ENCODE assay signal across 8 mouse cellular contexts in genomic region chr7:108972273-108972672, GRCm38 (mm10). TPM values are rescaled to one million over a fixed set of nuclear protein-coding genes. Genes with fewer than 3 reads are reported as not detected.
A peak's percentile ranks its signal among the peaks of the same experiment; 100 is the strongest.
DNase-seq lines count a peak whose midpoint lies in the region; ATAC-seq and TF ChIP-seq lines count a peak whose summit lies in the region.

No protein-coding gene starts in this region.

- WGBS in embryonic facial prominence, embryonic 14.5 days = 38% methylated on average over 6 of the region's 6 CpGs
- 21% methylated on average over 6 of the region's 6 CpGs for WGBS in midbrain, embryonic 12.5 days
- WGBS in heart, embryonic 11.5 days (ENCODE audit: insufficient replicate concordance) = 67% methylated on average over 6 of the region's 6 CpGs

- no peak overlapping the region for H3K9ac ChIP-seq in embryonic facial prominence, embryonic 14.5 days (ENCODE audit: low read depth, low read length)
- no peak overlapping the region for H3K9ac ChIP-seq in midbrain, embryonic 12.5 days (replicated peaks)
- no peak overlapping the region for H3K9ac ChIP-seq in heart, embryonic 11.5 days (ENCODE audit: low read depth, low read length)

- H3K4me1 ChIP-seq in embryonic facial prominence, embryonic 14.5 days (ENCODE audit: control insufficient read depth, insufficient read depth, low read length) = no peaks in the 10 kb centered on the region
- peaks cover 16% of the 10 kb centered on the region for H3K4me1 ChIP-seq in midbrain, embryonic 12.5 days
- no peaks in the 10 kb centered on the region for H3K4me1 ChIP-seq in heart, embryonic 11.5 days (ENCODE audit: control insufficient read depth, insufficient read depth, low read length)

- H3K9me3 ChIP-seq in embryonic facial prominence, embryonic 14.5 days (ENCODE audit: control insufficient read depth, low read length) = no peaks in the 10 kb centered on the region
- H3K9me3 ChIP-seq in midbrain, embryonic 12.5 days = no peaks in the 10 kb centered on the region
- no peaks in the 10 kb centered on the region for H3K9me3 ChIP-seq in heart, embryonic 11.5 days (replicated peaks; ENCODE audit: control insufficient read depth, low read length)

- intact Hi-C loops in heart, postnatal 25 days (cut with DNase I) = no loop called here
- intact Hi-C loops in gastrocnemius, adult 2 months (cut with DNase I) = no loop called here

- H3K4me3 ChIP-seq in embryonic facial prominence, embryonic 14.5 days (ENCODE audit: low read depth, low read length) = no peak overlapping the region
- no peak overlapping the region for H3K4me3 ChIP-seq in midbrain, embryonic 12.5 days
- no peak overlapping the region for H3K4me3 ChIP-seq in heart, embryonic 11.5 days (ENCODE audit: low read depth, low read length)
- no peak overlapping the region for H3K4me3 ChIP-seq in gastrocnemius, adult 2 months

- H3K4me2 ChIP-seq in embryonic facial prominence, embryonic 14.5 days (ENCODE audit: low read depth, low read length) = no peak overlapping the region
- peak overlapping the region; percentile 11; the same call in 1 of the 2 replicates for H3K4me2 ChIP-seq in midbrain, embryonic 12.5 days (replicated peaks)
- no peak overlapping the region for H3K4me2 ChIP-seq in heart, embryonic 11.5 days

- TF ChIP-seq CTCF in gastrocnemius, adult 2 months (IDR thresholded peaks at IDR 0.05) = no peak

- peak; percentile 76 for DNase-seq in embryo, embryonic 10 days (ENCODE audit: low spot score)
- DNase-seq in embryo, embryonic 9.5 days (ENCODE audit: extremely low spot score) = no peak
- peak; percentile 53 to 61 for DNase-seq in adrenal gland, postnatal 36 days
- no peak for DNase-seq in embryonic facial prominence, embryonic 14.5 days (ENCODE audit: low spot score)
- DNase-seq in heart, postnatal 25 days (ENCODE audit: low spot score) = no peak
- DNase-seq in gastrocnemius, adult 2 months = no peak

- peak; percentile 50 for ATAC-seq in embryonic facial prominence, embryonic 14.5 days (ENCODE audit: low read depth)
- peak; percentile 86 for ATAC-seq in midbrain, embryonic 12.5 days (ENCODE audit: low FRiP score, low read depth)
- no peak for ATAC-seq in heart, embryonic 11.5 days (replicated peaks; ENCODE audit: insufficient number of reproducible peaks, low FRiP score, low TSS enrichment)

- H3K36me3 ChIP-seq in embryonic facial prominence, embryonic 14.5 days (ENCODE audit: control insufficient read depth, insufficient read depth, low read length) = no peaks in the 10 kb centered on the region
- no peaks in the 10 kb centered on the region for H3K36me3 ChIP-seq in midbrain, embryonic 12.5 days
- H3K36me3 ChIP-seq in heart, embryonic 11.5 days (ENCODE audit: control insufficient read depth, insufficient read depth, low read length) = no peaks in the 10 kb centered on the region

- no peak overlapping the region for H3K27ac ChIP-seq in embryonic facial prominence, embryonic 14.5 days (replicated peaks; ENCODE audit: low read depth, low read length)
- peak overlapping the region; percentile 64 for H3K27ac ChIP-seq in midbrain, embryonic 12.5 days (replicated peaks)
- H3K27ac ChIP-seq in heart, embryonic 11.5 days (ENCODE audit: low read depth, low read length) = no peak overlapping the region
- no peak overlapping the region for H3K27ac ChIP-seq in gastrocnemius, adult 2 months

- no peaks in the 10 kb centered on the region for H3K27me3 ChIP-seq in embryonic facial prominence, embryonic 14.5 days (replicated peaks; ENCODE audit: control insufficient read depth, insufficient read depth, low read length)
- peaks cover 87% of the 10 kb centered on the region for H3K27me3 ChIP-seq in midbrain, embryonic 12.5 days
- peaks cover 7% of the 10 kb centered on the region; the same call in 1 of the 2 replicates for H3K27me3 ChIP-seq in heart, embryonic 11.5 days (ENCODE audit: control insufficient read depth, insufficient read depth, low read length)

RNA-seq across cellular contexts. Expression of gene Tub, which starts 22.1 kb away (rescaled TPM):
- total RNA-seq in adrenal gland, postnatal 36 days (2021) = 10 to 100 TPM; 21.1 to 38.1 TPM
- polyA plus RNA-seq in embryonic facial prominence, embryonic 14.5 days (2014; fragmentation: Nextera tagmentation; extraction: Ambion mirVana) = 5.6 and 6.8 TPM in 2 replicates
- 26.2 and 31.8 TPM in 2 replicates for polyA plus RNA-seq in midbrain, embryonic 12.5 days (2016; fragmentation: Nextera tagmentation; extraction: Ambion mirVana)
- polyA plus RNA-seq in heart, embryonic 11.5 days (2014; fragmentation: Nextera tagmentation; extraction: Ambion mirVana) = 0.45 and 0.63 TPM in 2 replicates
- under 1 TPM; 0.26 to 0.36 TPM for total RNA-seq in heart, postnatal 25 days (2021)
- total RNA-seq in gastrocnemius, adult 2 months (2021) = under 1 TPM; 0.41 to 0.67 TPM

RNA-seq across cellular contexts. Expression of gene Eif3f, which starts 38.1 kb away (rescaled TPM):
- total RNA-seq in adrenal gland, postnatal 36 days (2021) = 100 to 1,000 TPM; 132 to 147 TPM
- 107 and 110 TPM in 2 replicates for polyA plus RNA-seq in embryonic facial prominence, embryonic 14.5 days (2014; fragmentation: Nextera tagmentation; extraction: Ambion mirVana)
- polyA plus RNA-seq in midbrain, embryonic 12.5 days (2016; fragmentation: Nextera tagmentation; extraction: Ambion mirVana) = 77.9 and 86.2 TPM in 2 replicates
- polyA plus RNA-seq in heart, embryonic 11.5 days (2014; fragmentation: Nextera tagmentation; extraction: Ambion mirVana) = 54.7 and 66.0 TPM in 2 replicates
- 10 to 100 TPM; 79.2 to 85.2 TPM for total RNA-seq in heart, postnatal 25 days (2021)
- total RNA-seq in gastrocnemius, adult 2 months (2021) = 100 to 1,000 TPM; 122 to 125 TPM

RNA-seq across cellular contexts. Expression of gene Nlrp10, which starts 42.3 kb away (rescaled TPM):
- total RNA-seq in adrenal gland, postnatal 36 days (2021) = under 1 TPM; 0.36 to 0.40 TPM
- 0.08 and 0.13 TPM in 2 replicates for polyA plus RNA-seq in embryonic facial prominence, embryonic 14.5 days (2014; fragmentation: Nextera tagmentation; extraction: Ambion mirVana)
- polyA plus RNA-seq in midbrain, embryonic 12.5 days (2016; fragmentation: Nextera tagmentation; extraction: Ambion mirVana) = 0.06 TPM in 1 of 2 replicates, not detected in the other
- polyA plus RNA-seq in heart, embryonic 11.5 days (2014; fragmentation: Nextera tagmentation; extraction: Ambion mirVana) = 5.2 and 5.6 TPM in 2 replicates
- total RNA-seq in heart, postnatal 25 days (2021) = 10 to 100 TPM; 21.2 to 23.1 TPM
- 1 to 10 TPM; 2.3 to 2.5 TPM for total RNA-seq in gastrocnemius, adult 2 months (2021)

Comparison
In these comparisons a context has a peak if more than half of its experiments do, and no peak if none do; other contexts are left out.
1. DNase-seq: peak in embryo, embryonic 10 days (single experiment) and adrenal gland, postnatal 36 days (2 of 2); none in embryo, embryonic 9.5 days (single experiment), embryonic facial prominence, embryonic 14.5 days (single experiment), heart, postnatal 25 days (single experiment) and gastrocnemius, adult 2 months (single experiment).
2. RNA of gene Tub, which starts 22.1 kb away (total RNA-seq): 21.1 to 38.1 TPM in adrenal gland, postnatal 36 days; 0.41 to 0.67 TPM in gastrocnemius, adult 2 months and 0.26 to 0.36 TPM in heart, postnatal 25 days; every median in the first group is over 10 times any median in the second.
3. RNA of gene Nlrp10, which starts 42.3 kb away (total RNA-seq): 21.2 to 23.1 TPM in heart, postnatal 25 days; 2.3 to 2.5 TPM in gastrocnemius, adult 2 months and 0.36 to 0.40 TPM in adrenal gland, postnatal 36 days; every median in the first group is over 4 times any median in the second.